Mouse (Mus musculus): ENCODE results near the gene Slc18a2. TPM values are rescaled to one million over a fixed set of nuclear protein-coding genes. Genes with fewer than 3 reads are reported as not detected.

The Slc18a2 gene
- total and polyA plus RNA-seq, 2 experiments, result 0.04 to 0.28 TPM

GRCm38 (mm10) chr19:59248144-59248543, 12.6 kb upstream of the Slc18a2 start:
- Histone ChIP-seq H3K79me2 (ENCODE audit: control insufficient read depth, insufficient read depth, low read length) (no peaks in the 10 kb centered on the region), H3K27me3 (ENCODE audit: control insufficient read depth, insufficient read depth, low read length) (no peaks in the 10 kb centered on the region; the same call in 1 of the 2 replicates), H3K4me3 (ENCODE audit: insufficient read depth, low read depth, low read length) (no peak overlapping the region), H3K36me3 (ENCODE audit: control insufficient read depth, insufficient read depth, low read length) (no peaks in the 10 kb centered on the region), H3K4me1 (ENCODE audit: control insufficient read depth, insufficient read depth, low read length) (no peaks in the 10 kb centered on the region), H3K9ac (ENCODE audit: low read depth, low read length) (no peak overlapping the region), H3K27ac (replicated peaks; ENCODE audit: insufficient read depth, low read depth, low read length) (no peak overlapping the region)
- TF ChIP-seq CTCF (IDR thresholded peaks at IDR 0.05; ENCODE audit: low read depth, low read length) (no peak), POLR2A (IDR thresholded peaks at IDR 0.05; ENCODE audit: extremely low read depth, insufficient read depth, low read length) (no peak)
- WGBS, result 82% methylated on average over 4 of the region's 4 CpGs
- DNase-seq (ENCODE audit: extremely low read depth, low read depth, low spot score), result no peak

DNA sequence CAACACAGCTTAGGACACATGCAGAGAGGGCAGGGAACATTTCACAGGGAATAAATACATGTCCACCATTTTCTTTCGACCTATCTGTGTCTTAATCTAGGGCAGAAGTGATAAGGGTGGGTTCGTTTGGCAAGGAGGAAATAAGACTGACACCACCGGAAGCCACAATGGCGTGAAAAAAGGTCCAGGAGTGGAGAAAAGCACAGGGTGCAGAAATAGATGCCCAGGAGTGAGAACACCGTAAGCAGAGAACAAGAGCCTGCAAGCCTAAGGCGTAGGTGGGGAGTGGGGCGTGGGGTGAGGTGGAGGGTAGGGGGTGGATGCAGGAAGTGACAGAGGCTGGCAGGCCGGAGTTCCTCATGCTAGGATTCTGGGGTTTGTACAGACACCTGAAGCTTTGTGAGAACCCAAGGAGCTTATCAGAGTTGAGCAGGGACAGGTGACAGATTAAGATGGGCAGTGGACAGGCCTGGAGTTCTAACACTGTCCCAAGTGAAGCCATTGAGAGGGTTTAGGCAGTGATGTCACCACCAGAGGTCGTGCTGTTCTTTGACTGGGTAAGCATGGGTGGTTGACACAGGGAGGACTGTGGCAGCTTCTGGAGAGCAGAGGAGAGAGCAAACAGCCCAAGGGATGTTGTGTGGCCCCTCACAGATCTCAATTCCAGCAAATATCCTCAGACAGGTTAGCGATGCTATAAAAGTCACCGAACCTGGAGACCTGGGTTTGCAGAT, 12.0 kb upstream of the Slc18a2 start:
- TF ChIP-seq POLR2A (IDR thresholded peaks at IDR 0.05; ENCODE audit: extremely low read depth, insufficient read depth, low read length), result no peak
- TF ChIP-seq CTCF (IDR thresholded peaks at IDR 0.05; ENCODE audit: low read depth, low read length), result no peak
- Histone ChIP-seq H3K9ac (ENCODE audit: low read depth, low read length) (no peak overlapping the region), H3K27ac (replicated peaks; ENCODE audit: insufficient read depth, low read depth, low read length) (no peak overlapping the region), H3K79me2 (ENCODE audit: control insufficient read depth, insufficient read depth, low read length) (no peaks in the 10 kb centered on the region), H3K36me3 (ENCODE audit: control insufficient read depth, insufficient read depth, low read length) (no peaks in the 10 kb centered on the region), H3K4me3 (ENCODE audit: insufficient read depth, low read depth, low read length) (no peak overlapping the region), H3K27me3 (ENCODE audit: control insufficient read depth, insufficient read depth, low read length) (no peaks in the 10 kb centered on the region; the same call in 1 of the 2 replicates), H3K4me1 (ENCODE audit: control insufficient read depth, insufficient read depth, low read length) (no peaks in the 10 kb centered on the region)
- WGBS, result 77% methylated on average over 11 of the region's 11 CpGs
- no peak for DNase-seq (ENCODE audit: extremely low read depth, low read depth, low spot score)

DNA sequence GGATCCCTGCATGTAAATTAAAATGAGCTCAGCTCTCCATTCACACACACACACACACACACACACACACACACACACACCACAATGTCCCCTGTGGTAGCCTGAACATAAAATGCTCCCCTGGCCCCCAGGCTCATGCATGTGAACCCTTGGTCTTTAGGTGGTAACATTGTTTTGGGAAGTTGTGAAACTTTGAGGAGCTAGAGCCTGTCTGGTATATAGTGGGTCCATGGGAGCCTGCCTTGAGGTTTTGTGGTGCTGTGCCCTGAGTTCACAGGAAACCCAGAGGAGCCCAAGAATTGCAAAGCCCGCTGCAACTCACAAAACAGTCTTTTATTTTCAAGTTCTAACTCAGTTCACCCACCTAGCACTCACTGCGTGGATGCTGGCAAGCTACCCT, 8.0 kb upstream of the Slc18a2 start:
- peaks cover 3% of the 10 kb centered on the region; the same call in 1 of the 2 replicates for H3K27me3 ChIP-seq (ENCODE audit: control insufficient read depth, insufficient read depth, low read length)
- no peaks in the 10 kb centered on the region for H3K36me3 ChIP-seq (ENCODE audit: control insufficient read depth, insufficient read depth, low read length)
- H3K4me1 ChIP-seq (ENCODE audit: control insufficient read depth, insufficient read depth, low read length), result no peaks in the 10 kb centered on the region
- no peaks in the 10 kb centered on the region for H3K79me2 ChIP-seq (ENCODE audit: control insufficient read depth, insufficient read depth, low read length)
- DNase-seq (ENCODE audit: extremely low read depth, low read depth, low spot score), result no peak
- no peak for TF ChIP-seq POLR2A (IDR thresholded peaks at IDR 0.05; ENCODE audit: extremely low read depth, insufficient read depth, low read length)
- no peak for TF ChIP-seq CTCF (IDR thresholded peaks at IDR 0.05; ENCODE audit: low read depth, low read length)
- H3K4me3 ChIP-seq (ENCODE audit: insufficient read depth, low read depth, low read length), result no peak overlapping the region
- H3K9ac ChIP-seq (ENCODE audit: low read depth, low read length), result no peak overlapping the region
- no peak overlapping the region for H3K27ac ChIP-seq (replicated peaks; ENCODE audit: insufficient read depth, low read depth, low read length)
- 74% methylated on average over 2 of the region's 2 CpGs for WGBS

DNA sequence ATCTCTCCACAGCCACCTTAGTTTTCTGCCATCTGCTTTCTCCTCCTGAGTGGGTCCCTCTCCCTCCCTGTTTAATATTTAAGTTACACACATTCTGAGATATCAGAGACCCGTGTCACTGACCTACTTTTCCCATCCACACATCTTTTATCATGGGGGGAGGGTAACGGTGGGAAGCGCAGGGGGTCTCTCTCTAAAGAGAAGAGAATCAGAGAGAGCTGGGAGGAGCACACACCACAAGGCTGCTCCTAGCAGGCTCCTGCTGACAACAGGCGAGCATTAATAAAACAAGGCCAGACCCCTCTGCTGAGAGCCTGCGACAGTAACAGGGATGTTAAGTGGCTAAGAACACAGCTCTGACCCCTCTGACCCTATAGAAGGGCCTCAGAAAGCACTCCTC, 1.1 kb upstream of the Slc18a2 start:
- Histone ChIP-seq H3K79me2 (ENCODE audit: control insufficient read depth, insufficient read depth, low read length) (no peaks in the 10 kb centered on the region), H3K4me1 (ENCODE audit: control insufficient read depth, insufficient read depth, low read length) (no peaks in the 10 kb centered on the region), H3K27ac (replicated peaks; ENCODE audit: insufficient read depth, low read depth, low read length) (no peak overlapping the region), H3K27me3 (ENCODE audit: control insufficient read depth, insufficient read depth, low read length) (peaks cover 14% of the 10 kb centered on the region), H3K9ac (ENCODE audit: low read depth, low read length) (no peak overlapping the region), H3K36me3 (ENCODE audit: control insufficient read depth, insufficient read depth, low read length) (no peaks in the 10 kb centered on the region), H3K4me3 (ENCODE audit: insufficient read depth, low read depth, low read length) (no peak overlapping the region)
- WGBS, result 57% methylated on average over 5 of the region's 5 CpGs
- DNase-seq (ENCODE audit: extremely low read depth, low read depth, low spot score), result no peak
- TF ChIP-seq POLR2A (IDR thresholded peaks at IDR 0.05; ENCODE audit: extremely low read depth, insufficient read depth, low read length) (no peak), CTCF (IDR thresholded peaks at IDR 0.05; ENCODE audit: low read depth, low read length) (no peak)

GRCm38 (mm10) chr19:59261604-59262003, 908 bp downstream of the Slc18a2 start:
- no peaks in the 10 kb centered on the region for H3K4me1 ChIP-seq (ENCODE audit: control insufficient read depth, insufficient read depth, low read length)
- no peak for DNase-seq (ENCODE audit: extremely low read depth, low read depth, low spot score)
- H3K9ac ChIP-seq (ENCODE audit: low read depth, low read length), result no peak overlapping the region
- WGBS, result 25% methylated on average over 7 of the region's 7 CpGs
- peaks cover 11% of the 10 kb centered on the region for H3K27me3 ChIP-seq (ENCODE audit: control insufficient read depth, insufficient read depth, low read length)
- no peaks in the 10 kb centered on the region for H3K36me3 ChIP-seq (ENCODE audit: control insufficient read depth, insufficient read depth, low read length)
- TF ChIP-seq POLR2A (IDR thresholded peaks at IDR 0.05; ENCODE audit: extremely low read depth, insufficient read depth, low read length) (no peak), CTCF (IDR thresholded peaks at IDR 0.05; ENCODE audit: low read depth, low read length) (no peak)
- no peaks in the 10 kb centered on the region for H3K79me2 ChIP-seq (ENCODE audit: control insufficient read depth, insufficient read depth, low read length)
- H3K27ac ChIP-seq (replicated peaks; ENCODE audit: insufficient read depth, low read depth, low read length), result no peak overlapping the region
- peak overlapping the region; percentile 39 for H3K4me3 ChIP-seq (ENCODE audit: insufficient read depth, low read depth, low read length)

DNA sequence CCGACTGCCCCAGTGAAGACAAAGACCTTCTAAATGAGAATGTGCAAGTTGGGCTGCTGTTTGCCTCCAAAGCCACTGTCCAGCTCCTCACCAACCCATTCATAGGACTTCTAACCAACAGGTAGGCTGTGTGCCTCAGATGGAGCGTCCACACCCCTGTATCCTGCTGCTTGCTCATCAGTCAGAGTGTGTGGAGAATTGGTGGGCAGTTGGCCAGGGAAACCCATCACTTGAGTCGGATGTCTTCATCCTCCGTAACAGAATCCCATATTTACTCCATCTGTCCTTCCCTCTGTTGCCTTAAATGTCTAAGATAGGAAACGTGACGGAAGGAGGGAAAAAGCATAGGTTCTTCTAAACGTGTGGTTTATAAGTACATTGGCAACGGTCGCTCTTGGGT, 2.5 kb downstream of the Slc18a2 start:
- no peak for TF ChIP-seq POLR2A (IDR thresholded peaks at IDR 0.05; ENCODE audit: extremely low read depth, insufficient read depth, low read length)
- TF ChIP-seq CTCF (IDR thresholded peaks at IDR 0.05; ENCODE audit: low read depth, low read length), result no peak
- no peak for DNase-seq (ENCODE audit: extremely low read depth, low read depth, low spot score)
- Histone ChIP-seq H3K4me3 (ENCODE audit: insufficient read depth, low read depth, low read length) (no peak overlapping the region), H3K27ac (replicated peaks; ENCODE audit: insufficient read depth, low read depth, low read length) (no peak overlapping the region), H3K9ac (ENCODE audit: low read depth, low read length) (no peak overlapping the region), H3K79me2 (ENCODE audit: control insufficient read depth, insufficient read depth, low read length) (no peaks in the 10 kb centered on the region), H3K27me3 (ENCODE audit: control insufficient read depth, insufficient read depth, low read length) (peaks cover 11% of the 10 kb centered on the region), H3K4me1 (ENCODE audit: control insufficient read depth, insufficient read depth, low read length) (no peaks in the 10 kb centered on the region), H3K36me3 (ENCODE audit: control insufficient read depth, insufficient read depth, low read length) (no peaks in the 10 kb centered on the region)
- 86% methylated on average over 9 of the region's 9 CpGs for WGBS

Measured in liver, adult 2 months (tissue).